Mouse (Mus musculus) intestine, embryonic 14.5 days (tissue): ENCODE results near the gene Macrod1. TPM values are rescaled to one million over a fixed set of nuclear protein-coding genes. Genes with fewer than 3 reads are reported as not detected.
A peak's percentile ranks its signal among the peaks of the same experiment; 100 is the strongest.

Experiments
- ATAC-seq: fragments of 200-750 bp; cut with Nextera tagmentation; replicated peaks from 2 replicates; pipeline ENCODE4 v1.8.0; 2017; ENCODE audit warnings: low read depth, moderate number of reproducible peaks, moderate TSS enrichment, moderate library complexity; ENCODE audit not compliant: low FRiP score, low TSS enrichment
- DNase-seq: peaks from one replicate; pipeline ENCODE4 v3.0.0-alpha.2; 2018; ENCODE audit warnings: low spot score
- H3K27ac ChIP-seq: fragments of 300-500 bp; sonication (generic); 2 replicates; pipeline ENCODE4 v1.5.1; 2014; ENCODE audit warnings: low read depth, mild to moderate bottlenecking, control low read depth
- H3K27me3 ChIP-seq: fragments of 300-500 bp; sonication (generic); replicated peaks from 2 replicates; pipeline ENCODE4 v1.6.1; 2014; ENCODE audit warnings: low read length, control low read depth; ENCODE audit not compliant: control insufficient read depth, insufficient read depth
- H3K36me3 ChIP-seq: fragments of 300-500 bp; sonication (generic); 2 replicates; pipeline ENCODE4 v1.6.1; 2014; ENCODE audit warnings: low read length, control low read depth; ENCODE audit not compliant: control insufficient read depth, insufficient read depth
- H3K4me1 ChIP-seq: fragments of 300-500 bp; sonication (generic); replicated peaks from 2 replicates; pipeline ENCODE4 v1.6.1; 2014; ENCODE audit warnings: low read length, control low read depth, mixed read lengths; ENCODE audit not compliant: control insufficient read depth, insufficient read depth
- H3K4me2 ChIP-seq: fragments of 300-500 bp; sonication (generic); 2 replicates; pipeline ENCODE4 v1.6.1; 2014; ENCODE audit warnings: low read length
- H3K4me3 ChIP-seq: fragments of 300-500 bp; sonication (generic); 2 replicates; pipeline ENCODE4 v1.5.1; 2014; ENCODE audit warnings: low read depth, low read length, control low read depth, mixed read lengths
- H3K9ac ChIP-seq: fragments of 300-500 bp; sonication (generic); 2 replicates; pipeline ENCODE4 v1.6.1; 2014; ENCODE audit warnings: mild to moderate bottlenecking, low read length
- H3K9me3 ChIP-seq: fragments of 300-500 bp; sonication (generic); 2 replicates; pipeline ENCODE4 v1.6.1; 2016; ENCODE audit warnings: low read length, control low read depth; ENCODE audit not compliant: control insufficient read depth
- WGBS: fragments of 180-500 bp; shearing (Covaris S2); extraction: QIAGEN DNeasy Blood & Tissue Kit; methylation state at CpG from one replicate; pipeline ENCODE4 v1.1.7; 2014; 5-methylcytosine and 5-hydroxymethylcytosine counted together
- polyA plus RNA-seq: library from polyadenylated mRNA; unstranded; fragments of >200 nt; fragmentation: Nextera tagmentation; extraction: Ambion mirVana; gene quantifications from 2 replicates; pipeline ENCODE4 v1.2.1, GENCODE M21; 2014

Gene Macrod1
- polyA plus RNA-seq, 1 experiment from 2014 or later: 8.5 TPM

- Histone ChIP-seq H3K4me1 (peaks cover 21% of the 10 kb centered on the region), H3K36me3 (peaks cover 70% of the 10 kb centered on the region), H3K4me2 (no peak overlapping the region), H3K27me3 (no peaks in the 10 kb centered on the region), H3K9me3 (no peaks in the 10 kb centered on the region), H3K27ac (no peak overlapping the region), H3K4me3 (no peak overlapping the region), H3K9ac (no peak overlapping the region)
- DNase-seq (no peak), ATAC-seq (no peak)
- WGBS: 41% methylated on average over 1 of the region's 1 CpGs
Measured at GRCm38 (mm10) chr19:7200427-7200826, 143.8 kb downstream of the Macrod1 start.

- Histone ChIP-seq H3K27ac (no peak overlapping the region), H3K9ac (peak overlapping the region; percentile 76)
- ATAC-seq: no peak
Measured at GRCm38 (mm10) chr19:7204898-7205297, 148.3 kb downstream of the Macrod1 start.

GRCm38 (mm10) chr19:7205326-7205725, 148.7 kb downstream of the Macrod1 start:
- H3K27ac ChIP-seq: peak overlapping the region; percentile 98
- WGBS: 27% methylated on average over 7 of the region's 7 CpGs
- peak overlapping the region; percentile 89 for H3K4me3 ChIP-seq
- H3K9me3 ChIP-seq: no peaks in the 10 kb centered on the region
- H3K9ac ChIP-seq: peak overlapping the region; percentile 76
- peaks cover 38% of the 10 kb centered on the region for H3K36me3 ChIP-seq
- H3K4me1 ChIP-seq: peaks cover 23% of the 10 kb centered on the region
- H3K27me3 ChIP-seq: no peaks in the 10 kb centered on the region
- H3K4me2 ChIP-seq: peak overlapping the region; percentile 94
- ATAC-seq (no peak), DNase-seq (no peak)

More at GRCm38 (mm10) chr19:7204898-7205297, 148.3 kb downstream of the Macrod1 start:
- peak overlapping the region; percentile 89 for H3K4me3 ChIP-seq
- H3K27me3 ChIP-seq: no peaks in the 10 kb centered on the region
- no peak for DNase-seq
- WGBS: 66% methylated on average over 2 of the region's 2 CpGs
- peak overlapping the region; percentile 94 for H3K4me2 ChIP-seq
- no peaks in the 10 kb centered on the region for H3K9me3 ChIP-seq
- peaks cover 41% of the 10 kb centered on the region for H3K36me3 ChIP-seq
- peaks cover 23% of the 10 kb centered on the region for H3K4me1 ChIP-seq

GRCm38 (mm10) chr19:7205753-7206736, 149.4 kb downstream of the Macrod1 start, which contains the start of gene Otub1:
Gene Otub1, minus strand, starts transcription at chr19:7206316.
- DNase-seq (peak; percentile 97), ATAC-seq (peak; percentile 96)
- Histone ChIP-seq H3K27ac (peak within 1 kb of the TSS; percentile 98), H3K27me3 (no peaks in the 10 kb centered on the region), H3K9ac (peak within 1 kb of the TSS; percentile 76), H3K4me1 (peaks cover 23% of the 10 kb centered on the region), H3K4me3 (peak within 1 kb of the TSS; percentile 89), H3K36me3 (peaks cover 34% of the 10 kb centered on the region), H3K9me3 (no peaks in the 10 kb centered on the region), H3K4me2 (peak within 1 kb of the TSS; percentile 94)
- under 1% methylated on average over 69 of the region's 79 CpGs for WGBS

GRCm38 (mm10) chr19:7209907-7210646, 153.5 kb downstream of the Macrod1 start:
- H3K27me3 ChIP-seq: no peaks in the 10 kb centered on the region
- no peak overlapping the region for H3K9ac ChIP-seq
- peaks cover 11% of the 10 kb centered on the region for H3K4me1 ChIP-seq
- H3K9me3 ChIP-seq: no peaks in the 10 kb centered on the region
- WGBS: 87% methylated on average over 7 of the region's 7 CpGs
- H3K36me3 ChIP-seq: peaks cover 32% of the 10 kb centered on the region
- DNase-seq (no peak), ATAC-seq (no peak)
- no peak overlapping the region for H3K4me2 ChIP-seq
- H3K4me3 ChIP-seq: no peak overlapping the region
- no peak overlapping the region for H3K27ac ChIP-seq

GRCm38 (mm10) chr19:7212216-7212615, 155.6 kb downstream of the Macrod1 start:
- Histone ChIP-seq H3K4me3 (no peak overlapping the region), H3K9me3 (no peaks in the 10 kb centered on the region), H3K4me1 (peaks cover 15% of the 10 kb centered on the region), H3K4me2 (no peak overlapping the region), H3K9ac (no peak overlapping the region), H3K36me3 (peaks cover 45% of the 10 kb centered on the region), H3K27me3 (no peaks in the 10 kb centered on the region), H3K27ac (no peak overlapping the region)
- ATAC-seq: no peak
- WGBS: 72% methylated on average over 1 of the region's 1 CpGs
- no peak for DNase-seq

- DNase-seq (no peak), ATAC-seq (no peak)
- H3K4me2 ChIP-seq: no peak overlapping the region
- no peak overlapping the region for H3K9ac ChIP-seq
- H3K27ac ChIP-seq: no peak overlapping the region
- H3K36me3 ChIP-seq: peaks cover 45% of the 10 kb centered on the region
- WGBS: 95% methylated on average over 3 of the region's 3 CpGs
- peaks cover 18% of the 10 kb centered on the region for H3K4me1 ChIP-seq
- H3K27me3 ChIP-seq: no peaks in the 10 kb centered on the region
- no peak overlapping the region for H3K4me3 ChIP-seq
- no peaks in the 10 kb centered on the region for H3K9me3 ChIP-seq
Measured at GRCm38 (mm10) chr19:7213010-7213409, 156.4 kb downstream of the Macrod1 start.

GRCm38 (mm10) chr19:7214484-7214883, 157.9 kb downstream of the Macrod1 start:
- H3K9me3 ChIP-seq: no peaks in the 10 kb centered on the region
- H3K4me3 ChIP-seq: no peak overlapping the region
- H3K36me3 ChIP-seq: peaks cover 45% of the 10 kb centered on the region
- no peak overlapping the region for H3K4me2 ChIP-seq
- H3K9ac ChIP-seq: no peak overlapping the region
- 78% methylated on average over 5 of the region's 5 CpGs for WGBS
- peaks cover 21% of the 10 kb centered on the region for H3K4me1 ChIP-seq
- no peak overlapping the region for H3K27ac ChIP-seq
- no peak for ATAC-seq
- H3K27me3 ChIP-seq: no peaks in the 10 kb centered on the region
- DNase-seq: no peak
